Mouse (Mus musculus) liver, adult (tissue): ENCODE data around the gene Clec1a.

Source experiments
- GATA4 ChIP-seq: IDR thresholded peaks from 2 replicates; pipeline ENCODE4 v1.6.1; 2014; ENCODE audit warnings: mild to moderate bottlenecking, low read length; ENCODE audit not compliant: insufficient replicate concordance

Gene Clec1a

GRCm38 (mm10) chr6:129451411-129452039 is at the start of gene Clec1a:
TSS of gene Clec1a (minus strand) at chr6:129452000.
- TF ChIP-seq GATA4: no peak

- TF ChIP-seq GATA4: no peak
Observed at GRCm38 (mm10) chr6:129497345-129498218, 45.8 kb upstream of the Clec1a start.

- no peak for TF ChIP-seq GATA4
Observed at GRCm38 (mm10) chr6:129494924-129495323, 43.1 kb upstream of the Clec1a start.

GRCm38 (mm10) chr6:129480089-129480958 is 28.5 kb upstream of the Clec1a start:
- TF ChIP-seq GATA4: no peak

- no peak for TF ChIP-seq GATA4
Observed at GRCm38 (mm10) chr6:129476404-129477126, 24.8 kb upstream of the Clec1a start.

- no peak for TF ChIP-seq GATA4
Observed at GRCm38 (mm10) chr6:129472627-129473026, 20.8 kb upstream of the Clec1a start.

GRCm38 (mm10) chr6:129471386-129471785 is 19.6 kb upstream of the Clec1a start:
- TF ChIP-seq GATA4: no peak

GRCm38 (mm10) chr6:129449743-129450142 is 2.1 kb downstream of the Clec1a start:
- TF ChIP-seq GATA4: no peak

GRCm38 (mm10) chr6:129438033-129438432 is 13.8 kb downstream of the Clec1a start:
- no peak for TF ChIP-seq GATA4

GRCm38 (mm10) chr6:129436025-129436424 is 15.8 kb downstream of the Clec1a start:
- TF ChIP-seq GATA4: no peak

GRCm38 (mm10) chr6:129434239-129434638 is 17.6 kb downstream of the Clec1a start:
- no peak for TF ChIP-seq GATA4

GRCm38 (mm10) chr6:129427281-129427680 is 24.5 kb downstream of the Clec1a start:
- no peak for TF ChIP-seq GATA4

- TF ChIP-seq GATA4: peak; percentile 86; the same call in 1 of the 2 replicates
Observed at GRCm38 (mm10) chr6:129425812-129426211, 26.0 kb downstream of the Clec1a start.

GRCm38 (mm10) chr6:129425217-129425616 is 26.6 kb downstream of the Clec1a start:
- no peak for TF ChIP-seq GATA4

- TF ChIP-seq GATA4: no peak
Observed at GRCm38 (mm10) chr6:129423734-129424072, 28.1 kb downstream of the Clec1a start.

- no peak for TF ChIP-seq GATA4
Observed at GRCm38 (mm10) chr6:129423040-129423733, 28.6 kb downstream of the Clec1a start.
